ENCODE assay signal across 12 mouse cellular contexts in the genomic region with DNA sequence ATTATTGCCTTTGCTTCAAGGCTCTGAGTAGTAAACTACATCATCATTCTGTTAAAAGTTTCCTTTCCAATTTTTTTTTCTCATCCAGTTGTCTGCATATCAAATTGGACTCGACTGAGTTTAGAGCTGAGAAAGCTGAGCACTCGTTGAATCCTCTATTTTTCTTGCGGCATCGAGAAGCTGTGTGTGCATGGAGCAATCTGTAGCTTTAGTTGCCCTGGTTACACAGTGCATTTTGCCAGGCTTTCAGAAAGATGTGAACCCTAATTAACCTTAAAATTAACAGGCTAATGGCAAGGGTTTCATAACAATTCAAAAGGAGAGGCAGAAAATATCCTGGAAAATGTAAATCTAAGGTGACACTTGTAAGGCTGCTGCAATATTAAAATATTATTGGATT.
"Had no signal": no experiment of that assay in that cellular context is flagged by ENCODE, and none has a peak within 500 bp of the region (broad histone marks: within the 10 kb centered on the region; RNA-seq: fewer than 3 reads in every experiment).

No protein-coding gene starts in this region.

- H3K9ac ChIP-seq: limb, embryonic 12.5 days; liver, embryonic 13.5 days; liver, postnatal 0 days; lung, embryonic 15.5 days had no signal

- H3K4me2 ChIP-seq: limb, embryonic 12.5 days; liver, embryonic 13.5 days; lung, embryonic 15.5 days; midbrain, embryonic 11.5 days had no signal

- H3K4me3 ChIP-seq: limb, embryonic 12.5 days; liver, embryonic 13.5 days; lung, embryonic 15.5 days; megakaryocyte, embryonic 14.5 days had no signal

- H3K27ac ChIP-seq: limb, embryonic 12.5 days; liver, embryonic 13.5 days; lung, embryonic 15.5 days; macrophage had no signal

- H3K9me3 ChIP-seq: limb, embryonic 12.5 days; liver, embryonic 13.5 days; lung, embryonic 15.5 days; megakaryocyte, embryonic 14.5 days had no signal

- DNase-seq: kidney, postnatal 10 days; kidney, postnatal 4 days; liver; liver, embryonic 13.5 days; liver, postnatal 0 days; lung, postnatal 14 days; right cerebral cortex, postnatal 4 days had no signal

- H3K36me3 ChIP-seq: limb, embryonic 12.5 days; liver, embryonic 13.5 days; lung, embryonic 15.5 days had no signal

- H3K4me1 ChIP-seq: limb, embryonic 12.5 days; liver, embryonic 13.5 days; lung, embryonic 15.5 days; megakaryocyte, embryonic 14.5 days had no signal

- ATAC-seq: liver, postnatal 0 days had no signal

- H3K27me3 ChIP-seq: limb, embryonic 12.5 days; liver, embryonic 13.5 days; lung, embryonic 15.5 days; megakaryocyte, embryonic 14.5 days had no signal
